Mouse (Mus musculus) forebrain, postnatal 0 days (tissue): ENCODE measurements at regions not wholly inside any gene's neighbourhood (a gene's known extent, or its start where the extent isn't known, plus 50 kb on each side); places are given as distances from the start of the nearest gene placed in this dataset.

Experiments used
- ATAC-seq: fragments of 200-750 bp; cut with Nextera tagmentation; 2 replicates; pipeline ENCODE4 v1.8.0; 2017; ENCODE audit warnings: mild to moderate bottlenecking, moderate library complexity
- DNase-seq: peaks from one replicate; pipeline ENCODE4 v3.0.0-alpha.2; 2015
- H3K27ac ChIP-seq: fragments of 300-500 bp; sonication (generic); 2 replicates; pipeline ENCODE4 v1.5.1; 2014; ENCODE audit warnings: low read depth, mild to moderate bottlenecking, antibody characterized with exemption, low read length, moderate library complexity, mixed read lengths
- H3K27me3 ChIP-seq: fragments of 300-500 bp; sonication (generic); 2 replicates; pipeline ENCODE4 v1.6.1; 2014; ENCODE audit warnings: mild to moderate bottlenecking, low read length, mixed read lengths; ENCODE audit not compliant: insufficient read depth
- H3K36me3 ChIP-seq: fragments of 300-500 bp; sonication (generic); 2 replicates; pipeline ENCODE4 v1.6.1; 2014; ENCODE audit warnings: mild to moderate bottlenecking, moderate library complexity; ENCODE audit not compliant: insufficient read depth
- H3K4me1 ChIP-seq: fragments of 300-500 bp; sonication (generic); 2 replicates; pipeline ENCODE4 v1.6.1; 2014; ENCODE audit warnings: antibody characterized with exemption; ENCODE audit not compliant: insufficient read depth
- H3K4me2 ChIP-seq: fragments of 300-500 bp; sonication (generic); 2 replicates; pipeline ENCODE4 v1.6.1; 2014; ENCODE audit warnings: low read depth, mild to moderate bottlenecking, moderate library complexity
- H3K4me3 ChIP-seq: fragments of 300-500 bp; sonication (generic); 2 replicates; pipeline ENCODE4 v1.5.1; 2014; ENCODE audit warnings: low read depth, low read length, mixed read lengths
- H3K9ac ChIP-seq: fragments of 300-500 bp; sonication (generic); 2 replicates; pipeline ENCODE4 v1.6.1; 2014; ENCODE audit warnings: mild to moderate bottlenecking
- H3K9me3 ChIP-seq: fragments of 300-500 bp; sonication (generic); 2 replicates; pipeline ENCODE4 v1.6.1; 2016; ENCODE audit warnings: low read length
- CTCF ChIP-seq: sonication (generic); IDR thresholded peaks from 2 replicates; pipeline ENCODE4 v1.5.1; 2016; ENCODE audit warnings: antibody characterized with exemption, control low read depth, low read depth
- WGBS: fragments of 180-500 bp; shearing (Covaris S2); extraction: QIAGEN DNeasy Blood & Tissue Kit; methylation state at CpG from one replicate; pipeline ENCODE4 v1.1.7; 2014; 5-methylcytosine and 5-hydroxymethylcytosine counted together

DNA sequence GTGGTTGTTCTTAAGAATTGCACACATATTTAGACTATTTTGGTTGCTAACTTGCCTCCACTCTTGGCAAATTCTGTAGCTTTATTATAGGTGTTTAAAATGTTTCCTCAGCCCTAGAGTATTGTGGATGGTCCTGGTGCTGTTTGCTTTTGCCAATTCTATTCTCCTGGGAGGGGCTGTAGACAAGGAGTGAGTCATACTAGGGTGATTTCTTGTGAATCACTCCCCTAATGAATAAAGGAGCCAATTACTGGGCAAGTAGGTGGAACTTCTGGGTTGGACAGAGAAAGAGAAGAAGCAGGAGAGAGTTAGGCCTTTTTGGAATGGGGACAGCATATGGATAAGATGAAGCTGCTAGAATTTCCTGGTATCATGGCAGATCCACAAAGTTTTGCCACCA, 541.6 kb upstream of the A830018L16Rik start:
- no peak overlapping the region for H3K4me2 ChIP-seq
- no peak overlapping the region for H3K9ac ChIP-seq
- H3K9me3 ChIP-seq: no peaks in the 10 kb centered on the region
- H3K4me1 ChIP-seq: no peaks in the 10 kb centered on the region
- no peaks in the 10 kb centered on the region for H3K36me3 ChIP-seq
- ATAC-seq: no peak
- H3K27ac ChIP-seq: no peak overlapping the region
- no peak overlapping the region for H3K4me3 ChIP-seq
- no peak for TF ChIP-seq CTCF
- no peak for DNase-seq
- no peaks in the 10 kb centered on the region for H3K27me3 ChIP-seq

DNA sequence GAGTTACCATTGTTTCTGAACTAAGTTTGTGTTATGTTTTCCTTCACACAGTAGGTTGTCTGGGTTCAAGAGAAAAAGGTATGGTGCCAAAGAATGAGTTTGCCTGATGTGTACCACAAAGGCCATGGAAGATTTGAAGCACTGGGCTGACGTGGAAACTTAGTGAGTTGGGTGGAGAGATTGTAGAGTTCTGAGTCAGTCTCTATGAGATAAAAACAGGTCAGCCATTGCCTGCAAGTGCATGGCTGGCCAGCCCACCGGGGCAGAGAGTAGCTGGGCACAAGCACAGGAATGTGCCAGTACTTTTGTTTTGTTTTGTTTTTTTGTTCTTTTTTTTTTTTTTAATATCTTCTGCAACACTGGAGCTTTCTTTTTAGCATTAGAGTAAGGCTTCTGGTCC, 541.2 kb upstream of the A830018L16Rik start:
- Histone ChIP-seq H3K9me3 (no peaks in the 10 kb centered on the region), H3K36me3 (no peaks in the 10 kb centered on the region), H3K4me3 (no peak overlapping the region), H3K4me1 (no peaks in the 10 kb centered on the region), H3K27me3 (no peaks in the 10 kb centered on the region), H3K9ac (no peak overlapping the region), H3K4me2 (no peak overlapping the region), H3K27ac (no peak overlapping the region)
- WGBS: 61% methylated on average over 2 of the region's 2 CpGs
- no peak for TF ChIP-seq CTCF
- DNase-seq (no peak), ATAC-seq (no peak)

- Histone ChIP-seq H3K4me2 (no peak overlapping the region), H3K9me3 (no peaks in the 10 kb centered on the region), H3K4me1 (no peaks in the 10 kb centered on the region), H3K27ac (no peak overlapping the region), H3K9ac (no peak overlapping the region), H3K4me3 (no peak overlapping the region), H3K36me3 (no peaks in the 10 kb centered on the region), H3K27me3 (no peaks in the 10 kb centered on the region)
- WGBS: 56% methylated on average over 2 of the region's 2 CpGs
- ATAC-seq (peak; percentile 34), DNase-seq (no peak)
- no peak for TF ChIP-seq CTCF
Measured at GRCm38 (mm10) chr1:10877391-10878170, 536.3 kb upstream of the A830018L16Rik start.

- Histone ChIP-seq H3K9ac (no peak overlapping the region), H3K4me1 (no peaks in the 10 kb centered on the region), H3K9me3 (no peaks in the 10 kb centered on the region), H3K4me2 (no peak overlapping the region), H3K27ac (no peak overlapping the region), H3K4me3 (no peak overlapping the region), H3K27me3 (no peaks in the 10 kb centered on the region), H3K36me3 (no peaks in the 10 kb centered on the region)
- ATAC-seq: no peak
- no peak for DNase-seq
- TF ChIP-seq CTCF: no peak
- WGBS: 67% methylated on average over 3 of the region's 3 CpGs
Measured at GRCm38 (mm10) chr1:10878221-10878760, 535.6 kb upstream of the A830018L16Rik start.

DNA sequence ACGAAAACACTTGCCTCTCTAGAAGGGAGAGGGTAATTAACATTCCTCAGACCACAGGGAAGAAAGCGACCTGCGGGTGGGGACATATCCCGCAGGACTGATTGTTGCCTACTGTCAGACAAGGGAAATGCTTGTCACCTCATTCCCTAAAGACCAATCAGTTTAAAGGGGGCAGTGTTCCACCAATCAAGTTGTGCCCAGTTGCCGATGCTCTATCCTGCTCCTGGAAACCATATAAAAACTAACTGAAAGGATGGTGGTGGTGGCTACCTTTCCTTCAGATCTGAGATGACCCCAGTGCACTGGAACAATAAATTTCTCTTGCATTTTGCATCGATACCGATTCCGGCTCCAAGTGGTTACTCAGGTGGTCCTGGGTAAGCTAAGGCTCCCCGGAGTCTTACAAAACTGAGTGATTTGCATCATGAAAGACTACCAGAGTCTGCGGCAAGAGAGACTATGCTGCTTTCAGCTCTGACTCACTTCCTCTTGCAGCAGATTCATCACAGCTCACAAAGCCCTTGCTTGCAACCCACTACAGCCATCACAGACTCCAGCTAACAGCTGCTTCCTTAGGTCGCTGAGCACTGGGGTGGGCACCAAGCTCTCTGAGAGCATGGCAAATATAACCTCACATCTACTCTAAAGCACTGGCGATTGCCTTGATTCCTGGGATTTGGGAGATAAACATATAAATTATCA, 533.7 kb upstream of the A830018L16Rik start:
- Histone ChIP-seq H3K4me2 (no peak overlapping the region), H3K36me3 (no peaks in the 10 kb centered on the region), H3K4me3 (no peak overlapping the region), H3K4me1 (no peaks in the 10 kb centered on the region), H3K9me3 (no peaks in the 10 kb centered on the region), H3K9ac (no peak overlapping the region), H3K27ac (no peak overlapping the region), H3K27me3 (no peaks in the 10 kb centered on the region)
- no peak for TF ChIP-seq CTCF
- no peak for ATAC-seq
- 74% methylated on average over 12 of the region's 12 CpGs for WGBS
- no peak for DNase-seq

GRCm38 (mm10) chr1:10898806-10899205, 515.1 kb upstream of the A830018L16Rik start:
- no peak overlapping the region for H3K9ac ChIP-seq
- ATAC-seq (no peak), DNase-seq (no peak)
- H3K9me3 ChIP-seq: no peaks in the 10 kb centered on the region
- no peak for TF ChIP-seq CTCF
- no peak overlapping the region for H3K4me2 ChIP-seq
- H3K27me3 ChIP-seq: no peaks in the 10 kb centered on the region
- WGBS: 75% methylated on average over 2 of the region's 2 CpGs
- H3K4me3 ChIP-seq: no peak overlapping the region
- H3K36me3 ChIP-seq: no peaks in the 10 kb centered on the region
- no peaks in the 10 kb centered on the region for H3K4me1 ChIP-seq
- H3K27ac ChIP-seq: no peak overlapping the region

- no peak for TF ChIP-seq CTCF
- Histone ChIP-seq H3K4me2 (no peak overlapping the region), H3K9me3 (no peaks in the 10 kb centered on the region), H3K27ac (no peak overlapping the region), H3K9ac (no peak overlapping the region), H3K36me3 (no peaks in the 10 kb centered on the region), H3K4me3 (no peak overlapping the region), H3K4me1 (no peaks in the 10 kb centered on the region), H3K27me3 (no peaks in the 10 kb centered on the region)
- 75% methylated on average over 1 of the region's 1 CpGs for WGBS
- no peak for ATAC-seq
- DNase-seq: no peak
Measured at GRCm38 (mm10) chr1:10902721-10903120, 511.2 kb upstream of the A830018L16Rik start.
